Mouse (Mus musculus): ENCODE results near the gene Izumo1. TPM values are rescaled to one million over a fixed set of nuclear protein-coding genes. Genes with fewer than 3 reads are reported as not detected.

The Izumo1 gene
- total RNA-seq, 2 experiments from 2014 or later = not detected

Other genes starting within 250 kb of the Izumo1 start
- 100 to 1,000 TPM; 379 to 450 TPM for gene Snrnp70, start 226.1 kb upstream of the Izumo1 start, total RNA-seq (2021)
- not detected for gene Kcna7, start 216.2 kb upstream of the Izumo1 start, total RNA-seq (2021)
- under 1 TPM; 0.17 to 0.18 TPM for gene Ntf5, start 208.1 kb upstream of the Izumo1 start, total RNA-seq (2021)
- not detected for gene Lhb, start 201.0 kb upstream of the Izumo1 start, total RNA-seq (2021)
- gene Gys1, start 187.0 kb upstream of the Izumo1 start, total RNA-seq (2021) = 10 to 100 TPM; 14.5 to 18.6 TPM
- 10 to 100 TPM; 33.0 to 39.9 TPM for gene Ruvbl2, start 183.7 kb upstream of the Izumo1 start, total RNA-seq (2021)
- 100 to 1,000 TPM; 187 to 197 TPM for gene Ftl1, start 161.9 kb upstream of the Izumo1 start, total RNA-seq (2021)
- gene Bax, start 154.9 kb upstream of the Izumo1 start, total RNA-seq (2021) = 10 to 100 TPM; 73.5 to 80.8 TPM
- gene Tulp2, start 139.9 kb upstream of the Izumo1 start, total RNA-seq (2021) = not detected
- 1 to 10 TPM in 1 of 2 experiments, not detected in 1; 2.5 TPM for gene Gm45808, start 135.0 kb upstream of the Izumo1 start, total RNA-seq (2021)
- gene Dhdh, start 133.0 kb upstream of the Izumo1 start, total RNA-seq (2021) = 1 to 10 TPM; 3.1 to 3.9 TPM
- 10 to 100 TPM; 94.0 to 98.0 TPM for gene Nucb1, start 111.4 kb upstream of the Izumo1 start, total RNA-seq (2021)
- 10 to 100 TPM; 17.4 to 20.0 TPM for gene Ppp1r15a, start 95.5 kb upstream of the Izumo1 start, total RNA-seq (2021)
- gene Plekha4, start 95.5 kb upstream of the Izumo1 start, total RNA-seq (2021) = under 1 TPM; 0.77 to 0.86 TPM
- gene Hsd17b14, start 66.9 kb upstream of the Izumo1 start, total RNA-seq (2021) = under 1 TPM in 1 of 2 experiments, not detected in 1; 0.28 TPM
- 10 to 100 TPM; 23.5 to 29.9 TPM for gene Bcat2, start 51.7 kb upstream of the Izumo1 start, total RNA-seq (2021)
- not detected for gene Fgf21, start 6.3 kb upstream of the Izumo1 start, total RNA-seq (2021)
- not detected for gene Fut1, start 4.5 kb upstream of the Izumo1 start, total RNA-seq (2021)
- gene Rasip1, start 5.7 kb downstream of the Izumo1 start, total RNA-seq (2021) = 1 to 10 TPM; 6.1 to 6.6 TPM
- gene Mamstr, start 18.2 kb downstream of the Izumo1 start, total RNA-seq (2021) = 1 to 10 TPM; 2.3 to 2.8 TPM
- gene Fut2, start 44.6 kb downstream of the Izumo1 start, total RNA-seq (2021) = under 1 TPM in 1 of 2 experiments, not detected in 1; 0.18 TPM
- gene Ntn5, start 62.2 kb downstream of the Izumo1 start, total RNA-seq (2021) = 1 to 10 TPM; 5.5 to 6.0 TPM
- gene Sec1, start 72.6 kb downstream of the Izumo1 start, total RNA-seq (2021) = 1 to 10 TPM; 2.0 to 2.7 TPM
- gene Car11, start 78.0 kb downstream of the Izumo1 start, total RNA-seq (2021) = 100 to 1,000 TPM; 191 to 217 TPM
- gene Dbp, start 83.3 kb downstream of the Izumo1 start, total RNA-seq (2021) = 10 to 100 TPM; 49.8 to 51.5 TPM
- gene Rpl18, start 93.6 kb downstream of the Izumo1 start, total RNA-seq (2021) = 100 to 1,000 TPM; 372 to 375 TPM
- gene Sphk2, start 96.2 kb downstream of the Izumo1 start, total RNA-seq (2021) = 10 to 100 TPM; 36.6 to 37.2 TPM
- gene Fam83e, start 99.4 kb downstream of the Izumo1 start, total RNA-seq (2021) = under 1 TPM; 0.12 to 0.13 TPM
- gene Spaca4, start 104.0 kb downstream of the Izumo1 start, total RNA-seq (2021) = not detected
- 100 to 1,000 TPM; 285 to 298 TPM for gene Lmtk3, start 161.9 kb downstream of the Izumo1 start, total RNA-seq (2021)
- 1 to 10 TPM; 6.3 to 7.0 TPM for gene Sult2b1, start 162.9 kb downstream of the Izumo1 start, total RNA-seq (2021)
- gene Cyth2, start 192.8 kb downstream of the Izumo1 start, total RNA-seq (2021) = 100 to 1,000 TPM; 138 to 150 TPM
- gene Kcnj14, start 203.0 kb downstream of the Izumo1 start, total RNA-seq (2021) = 1 to 10 TPM; 1.6 to 2.4 TPM
- gene Grwd1, start 209.1 kb downstream of the Izumo1 start, total RNA-seq (2021) = 10 to 100 TPM; 19.9 to 22.6 TPM

Data from layer of hippocampus, postnatal 36 days (tissue).